Mouse (Mus musculus) stomach, embryonic 15.5 days (tissue): ENCODE measurements around the gene Abhd12. TPM values are rescaled to one million over a fixed set of nuclear protein-coding genes. Genes with fewer than 3 reads are reported as not detected.
A peak's percentile ranks its signal among the peaks of the same experiment; 100 is the strongest.
"Not testable (repeated sequence)": the region's sequence is repeated elsewhere in the genome, so short reads cannot be mapped to it uniquely, and the experiment has no call there.

Source experiments
- ATAC-seq: fragments of 200-750 bp; cut with Nextera tagmentation; 2 replicates; pipeline ENCODE4 v1.8.0; 2017; ENCODE audit warnings: low read depth, moderate number of reproducible peaks, moderate TSS enrichment; ENCODE audit not compliant: insufficient read depth, low FRiP score
- H3K27ac ChIP-seq: fragments of 300-500 bp; sonication (generic); 2 replicates; pipeline ENCODE4 v1.5.1; 2015; ENCODE audit warnings: mild to moderate bottlenecking, inconsistent platforms
- H3K27me3 ChIP-seq: fragments of 300-500 bp; sonication (generic); replicated peaks from 2 replicates; pipeline ENCODE4 v1.6.1; 2015; ENCODE audit warnings: inconsistent platforms
- H3K36me3 ChIP-seq: fragments of 300-500 bp; sonication (generic); 2 replicates; pipeline ENCODE4 v1.6.1; 2015; ENCODE audit warnings: inconsistent platforms
- H3K4me1 ChIP-seq: fragments of 300-500 bp; sonication (generic); 2 replicates; pipeline ENCODE4 v1.6.1; 2015; ENCODE audit warnings: inconsistent platforms
- H3K4me2 ChIP-seq: fragments of 300-500 bp; sonication (generic); 2 replicates; pipeline ENCODE4 v1.6.1; 2015; ENCODE audit warnings: mild to moderate bottlenecking, inconsistent platforms
- H3K4me3 ChIP-seq: fragments of 300-500 bp; sonication (generic); replicated peaks from 2 replicates; pipeline ENCODE4 v1.5.1; 2015; ENCODE audit warnings: inconsistent platforms
- H3K9ac ChIP-seq: fragments of 300-500 bp; sonication (generic); 2 replicates; pipeline ENCODE4 v1.6.1; 2015; ENCODE audit warnings: inconsistent platforms
- H3K9me3 ChIP-seq: fragments of 300-500 bp; sonication (generic); 2 replicates; pipeline ENCODE4 v1.6.1; 2016; ENCODE audit warnings: inconsistent platforms
- WGBS: fragments of 180-500 bp; shearing (Covaris S2); methylation state at CpG from one replicate; pipeline ENCODE4 v1.1.7; 2015; 5-methylcytosine and 5-hydroxymethylcytosine counted together
- polyA plus RNA-seq: library from polyadenylated mRNA; unstranded; fragments of >200 nt; fragmentation: Nextera tagmentation; extraction: Ambion mirVana; gene quantifications from 2 replicates; pipeline ENCODE4 v1.2.1, GENCODE M21; 2015

Gene Abhd12
- polyA plus RNA-seq, 1 experiment from 2014 or later: 58.3 TPM

GRCm38 (mm10) chr2:150908881-150909280 is 4.3 kb upstream of the Abhd12 start:
- WGBS: 39% methylated on average over 6 of the region's 6 CpGs
- peak overlapping the region; percentile 74 for H3K4me2 ChIP-seq
- not testable (repeated sequence) for H3K4me1 ChIP-seq, H3K36me3 ChIP-seq, H3K4me3 ChIP-seq, H3K9ac ChIP-seq, H3K27ac ChIP-seq, ATAC-seq, H3K27me3 ChIP-seq, H3K9me3 ChIP-seq

DNA sequence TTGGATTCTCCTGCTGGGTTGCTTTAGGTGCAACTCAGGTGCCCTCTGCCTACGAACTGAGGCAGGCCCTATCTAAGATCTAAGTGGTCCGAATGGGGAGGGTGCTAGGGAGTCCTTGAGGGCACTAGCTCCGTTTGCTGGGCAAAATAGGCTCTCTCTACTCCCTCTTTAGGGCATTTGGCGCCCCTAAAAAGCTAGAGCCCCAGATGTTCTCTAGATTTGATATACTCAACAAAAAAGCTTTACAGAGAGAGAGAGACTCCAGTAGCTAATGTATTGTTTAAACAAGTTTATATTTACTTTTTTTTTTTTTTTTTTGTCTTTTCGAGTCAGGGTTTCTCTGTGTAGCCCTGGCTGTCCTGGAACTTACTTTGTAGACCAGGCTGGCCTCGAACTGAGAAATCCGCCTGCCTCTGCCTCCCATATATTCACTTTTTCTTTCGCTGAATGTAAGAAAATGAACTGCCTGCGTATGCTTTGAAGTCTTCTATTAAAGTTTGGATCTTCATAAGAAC is 452 bp upstream of the Abhd12 start, which contains the start of gene Gins1:
Gene Gins1 (plus strand): TSS at position 465 of the 515 bp plus-strand sequence.
- no peaks in the 10 kb centered on the region for H3K9me3 ChIP-seq
- H3K4me3 ChIP-seq: peak within 1 kb of the TSS; percentile 94
- H3K27ac ChIP-seq: peak within 1 kb of the TSS; percentile 91
- peak within 1 kb of the TSS; percentile 82 for H3K9ac ChIP-seq
- no peaks in the 10 kb centered on the region for H3K36me3 ChIP-seq
- 39% methylated on average over 9 of the region's 9 CpGs for WGBS
- ATAC-seq: no peak
- H3K27me3 ChIP-seq: no peaks in the 10 kb centered on the region
- H3K4me2 ChIP-seq: peak within 1 kb of the TSS; percentile 94
- 0 out of 2 replicates have a peak, but pooled peaks cover 6% of the 10 kb centered on the region for H3K4me1 ChIP-seq

DNA sequence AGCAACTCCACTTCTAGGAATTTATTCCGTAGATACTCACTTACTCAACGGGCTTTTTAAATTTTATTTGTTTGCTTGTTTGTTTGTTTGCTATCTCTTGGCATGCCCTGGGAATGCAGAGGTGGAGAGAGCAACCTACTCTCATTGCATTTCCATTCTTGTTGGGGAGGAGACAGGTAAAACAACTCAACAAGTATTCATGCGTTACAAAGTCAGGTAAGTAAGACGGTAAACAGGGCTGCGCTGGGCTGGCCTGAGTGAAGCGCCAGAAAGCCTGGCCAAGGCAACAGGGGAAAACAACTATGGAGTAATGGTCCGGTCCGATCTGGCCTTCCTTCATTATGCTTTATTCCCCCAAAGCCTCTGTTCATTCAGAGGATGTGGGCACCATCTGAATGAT is 2.2 kb downstream of the Abhd12 start:
- Histone ChIP-seq H3K9me3 (no peaks in the 10 kb centered on the region), H3K4me3 (no peak overlapping the region), H3K27ac (no peak overlapping the region), H3K4me1 (0 out of 2 replicates have a peak, but pooled peaks cover 6% of the 10 kb centered on the region), H3K36me3 (no peaks in the 10 kb centered on the region), H3K27me3 (no peaks in the 10 kb centered on the region), H3K9ac (no peak overlapping the region), H3K4me2 (no peak overlapping the region)
- 82% methylated on average over 8 of the region's 8 CpGs for WGBS
- ATAC-seq: no peak

GRCm38 (mm10) chr2:150900341-150900740 is 4.2 kb downstream of the Abhd12 start:
- Histone ChIP-seq H3K9me3 (no peaks in the 10 kb centered on the region), H3K4me1 (0 out of 2 replicates have a peak, but pooled peaks cover 6% of the 10 kb centered on the region), H3K9ac (no peak overlapping the region), H3K4me2 (no peak overlapping the region), H3K36me3 (no peaks in the 10 kb centered on the region), H3K27me3 (no peaks in the 10 kb centered on the region), H3K27ac (no peak overlapping the region), H3K4me3 (no peak overlapping the region)
- no peak for ATAC-seq
- 90% methylated on average over 6 of the region's 6 CpGs for WGBS

DNA sequence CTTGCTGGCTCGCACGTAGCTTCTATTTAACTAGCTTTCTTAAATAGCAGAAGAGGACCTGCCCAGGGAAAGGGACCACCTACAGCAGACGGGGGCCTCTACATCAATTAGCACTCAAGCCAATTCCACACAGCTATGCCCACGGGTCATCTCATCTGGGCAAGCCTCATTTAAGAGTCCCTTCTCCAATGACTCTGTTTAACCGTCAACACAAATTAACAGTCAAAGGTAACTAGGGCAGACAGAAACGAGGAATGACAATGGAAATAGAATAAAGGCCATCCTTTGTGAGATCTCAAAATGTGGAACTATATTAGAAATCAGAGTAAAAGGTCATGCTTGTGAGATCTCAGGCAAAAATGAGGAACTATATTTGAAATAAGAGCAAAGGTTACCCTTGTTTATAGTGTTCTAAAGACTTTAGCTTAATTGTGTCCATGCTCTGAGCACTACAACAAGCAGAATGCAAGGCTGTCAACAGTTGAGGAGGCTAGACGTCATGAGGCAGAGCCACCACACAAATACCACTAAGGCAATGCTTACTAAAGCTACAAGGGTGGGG is 8.8 kb downstream of the Abhd12 start:
- no peak overlapping the region for H3K4me2 ChIP-seq
- H3K27me3 ChIP-seq: no peaks in the 10 kb centered on the region
- WGBS: 88% methylated on average over 7 of the region's 7 CpGs
- no peaks in the 10 kb centered on the region for H3K36me3 ChIP-seq
- H3K4me3 ChIP-seq: no peak overlapping the region
- H3K9me3 ChIP-seq: no peaks in the 10 kb centered on the region
- no peak overlapping the region for H3K27ac ChIP-seq
- H3K4me1 ChIP-seq: no peaks in the 10 kb centered on the region
- H3K9ac ChIP-seq: no peak overlapping the region
- ATAC-seq: no peak

DNA sequence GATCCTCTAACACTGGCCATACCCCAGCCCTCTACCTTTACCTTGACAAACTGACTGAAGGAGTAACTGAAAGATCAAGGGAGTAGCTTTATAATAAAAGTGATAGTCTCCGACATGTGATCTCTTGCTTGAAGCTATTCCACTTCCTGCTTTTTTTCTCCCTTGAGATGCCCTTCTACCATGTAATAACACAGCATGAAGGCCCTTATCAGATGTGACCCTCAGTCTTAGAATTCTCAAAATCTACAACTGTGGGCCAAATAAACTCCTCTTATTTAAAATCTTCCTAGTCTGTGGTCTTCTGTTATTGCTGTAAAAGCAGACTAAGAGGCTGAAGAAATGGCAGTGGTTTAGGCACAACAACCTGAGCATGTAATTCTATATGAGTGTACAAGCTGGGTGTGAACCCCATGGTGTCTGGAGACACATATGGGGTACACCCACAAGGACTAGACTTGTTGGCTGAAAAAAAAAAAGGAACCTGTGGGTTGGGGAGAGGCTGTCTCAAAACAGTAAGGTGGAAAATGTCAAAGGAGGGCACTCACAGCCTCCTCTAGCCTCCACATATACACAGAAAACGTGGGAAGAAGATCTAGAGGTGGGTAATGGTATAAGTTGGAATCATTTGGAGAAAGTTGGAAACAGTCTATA is 9.8 kb downstream of the Abhd12 start:
- Histone ChIP-seq H3K27ac (no peak overlapping the region), H3K36me3 (no peaks in the 10 kb centered on the region), H3K4me2 (no peak overlapping the region), H3K9me3 (no peaks in the 10 kb centered on the region), H3K4me1 (no peaks in the 10 kb centered on the region), H3K27me3 (no peaks in the 10 kb centered on the region), H3K9ac (no peak overlapping the region), H3K4me3 (no peak overlapping the region)
- ATAC-seq: no peak
- WGBS: 86% methylated on average over 2 of the region's 2 CpGs

DNA sequence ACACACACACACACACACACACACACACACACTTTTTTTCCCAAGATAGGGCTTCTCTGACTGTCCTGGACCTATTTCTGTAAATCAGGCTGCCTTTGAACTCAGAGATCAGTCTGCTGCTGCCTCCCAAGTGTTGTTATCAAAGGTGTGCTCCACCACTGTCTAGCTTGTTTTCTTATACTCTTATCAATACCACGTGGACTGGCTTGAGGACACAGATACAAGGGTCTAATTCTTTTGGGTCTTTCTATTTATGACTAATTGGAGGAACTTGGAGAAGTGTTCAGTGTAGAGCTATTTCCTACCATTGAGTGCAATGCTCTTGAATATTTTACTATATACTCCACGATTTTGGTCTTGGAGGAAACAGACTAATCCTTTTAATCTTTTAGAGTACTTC is 17.2 kb downstream of the Abhd12 start:
- Histone ChIP-seq H3K9ac (no peak overlapping the region), H3K9me3 (no peaks in the 10 kb centered on the region), H3K27ac (no peak overlapping the region), H3K27me3 (no peaks in the 10 kb centered on the region), H3K4me2 (no peak overlapping the region), H3K36me3 (no peaks in the 10 kb centered on the region), H3K4me1 (no peaks in the 10 kb centered on the region), H3K4me3 (no peak overlapping the region)
- ATAC-seq: no peak
- WGBS: 67% methylated on average over 2 of the region's 2 CpGs

DNA sequence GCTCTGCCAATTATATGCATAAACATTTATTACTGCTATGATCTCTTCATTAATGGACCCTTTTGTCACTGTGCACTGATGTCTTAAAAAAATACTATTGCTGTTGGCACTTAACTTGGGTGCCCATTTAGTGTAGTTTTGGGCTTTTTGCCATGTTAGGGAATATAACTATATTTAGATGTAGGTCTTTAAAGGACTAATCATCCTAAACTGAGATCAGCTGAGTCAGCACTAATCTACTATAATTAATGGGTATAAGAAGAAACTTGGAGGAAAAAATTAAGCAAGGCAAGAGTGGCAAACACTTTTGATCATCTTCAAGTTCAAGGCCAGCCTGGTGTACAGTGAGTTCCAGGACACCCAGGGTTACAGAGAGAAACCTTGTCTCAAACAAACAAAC is 18.2 kb downstream of the Abhd12 start:
- no peak for ATAC-seq
- Histone ChIP-seq H3K27ac (no peak overlapping the region), H3K36me3 (no peaks in the 10 kb centered on the region)

GRCm38 (mm10) chr2:150885814-150886213 is 18.7 kb downstream of the Abhd12 start:
- no peak overlapping the region for H3K9ac ChIP-seq
- H3K9me3 ChIP-seq: no peaks in the 10 kb centered on the region
- WGBS: 54% methylated on average over 1 of the region's 1 CpGs
- no peaks in the 10 kb centered on the region for H3K27me3 ChIP-seq
- no peaks in the 10 kb centered on the region for H3K36me3 ChIP-seq
- ATAC-seq: no peak
- no peak overlapping the region for H3K4me2 ChIP-seq
- H3K4me1 ChIP-seq: no peaks in the 10 kb centered on the region
- no peak overlapping the region for H3K27ac ChIP-seq
- no peak overlapping the region for H3K4me3 ChIP-seq

More for the DNA sequence above, 18.2 kb downstream of the Abhd12 start:
- no peaks in the 10 kb centered on the region for H3K4me1 ChIP-seq
- H3K9me3 ChIP-seq: no peaks in the 10 kb centered on the region
- H3K4me2 ChIP-seq: no peak overlapping the region
- no peak overlapping the region for H3K4me3 ChIP-seq
- H3K9ac ChIP-seq: no peak overlapping the region
- H3K27me3 ChIP-seq: no peaks in the 10 kb centered on the region

DNA sequence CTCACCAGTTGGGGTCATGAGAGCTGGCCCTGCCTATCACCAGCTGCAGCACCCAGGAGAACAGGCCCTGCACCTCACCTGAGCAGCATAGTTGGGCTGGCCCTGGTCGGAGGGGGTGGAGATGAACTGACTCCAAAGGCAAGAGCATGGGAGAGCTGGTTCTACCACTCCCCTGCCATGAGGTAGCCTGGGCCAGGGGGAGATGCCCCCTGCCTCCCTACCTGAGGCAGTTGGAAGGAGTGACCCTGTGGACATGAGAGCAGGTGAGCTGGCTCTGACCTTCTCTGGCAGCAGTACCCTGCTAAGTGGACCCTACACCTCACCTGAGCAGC is 19.8 kb downstream of the Abhd12 start:
- Histone ChIP-seq H3K4me2 (no peak overlapping the region), H3K4me3 (no peak overlapping the region), H3K36me3 (no peaks in the 10 kb centered on the region), H3K9me3 (no peaks in the 10 kb centered on the region), H3K4me1 (no peaks in the 10 kb centered on the region), H3K9ac (no peak overlapping the region), H3K27ac (no peak overlapping the region), H3K27me3 (no peaks in the 10 kb centered on the region)
- 76% methylated on average over 1 of the region's 1 CpGs for WGBS
- ATAC-seq: peak; percentile 53

- H3K27me3 ChIP-seq: no peaks in the 10 kb centered on the region
- ATAC-seq: no peak
- no peak overlapping the region for H3K9ac ChIP-seq
- no peak overlapping the region for H3K4me3 ChIP-seq
- no peak overlapping the region for H3K27ac ChIP-seq
- no peak overlapping the region for H3K4me2 ChIP-seq
- no peaks in the 10 kb centered on the region for H3K4me1 ChIP-seq
- WGBS: 86% methylated on average over 8 of the region's 8 CpGs
- no peaks in the 10 kb centered on the region for H3K9me3 ChIP-seq
- H3K36me3 ChIP-seq: no peaks in the 10 kb centered on the region
Measured at GRCm38 (mm10) chr2:150884075-150884778, 20.3 kb downstream of the Abhd12 start.

DNA sequence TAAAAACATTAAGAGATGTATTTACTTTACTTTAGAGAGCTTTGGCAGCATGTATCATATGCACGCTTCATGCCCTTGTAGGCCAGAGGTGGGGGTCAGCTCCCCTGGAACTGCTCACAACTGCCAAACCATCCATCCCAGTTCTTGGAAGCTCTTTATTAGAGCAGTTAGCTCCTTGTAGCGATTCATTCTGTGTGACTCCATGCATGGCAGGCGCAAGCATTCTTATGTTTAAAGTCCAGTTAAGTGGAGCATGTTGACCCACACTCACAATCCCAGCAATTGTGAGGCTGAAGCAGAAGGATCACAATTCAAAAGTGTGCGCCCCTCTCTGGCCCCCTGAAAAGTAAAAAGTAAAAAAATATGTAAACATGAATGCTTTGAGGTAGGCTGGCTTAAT is 27.0 kb downstream of the Abhd12 start:
- no peak overlapping the region for H3K27ac ChIP-seq
- no peak overlapping the region for H3K9ac ChIP-seq
- no peak for ATAC-seq
- H3K9me3 ChIP-seq: no peaks in the 10 kb centered on the region
- no peak overlapping the region for H3K4me3 ChIP-seq
- H3K27me3 ChIP-seq: no peaks in the 10 kb centered on the region
- H3K4me1 ChIP-seq: no peaks in the 10 kb centered on the region
- H3K4me2 ChIP-seq: no peak overlapping the region
- H3K36me3 ChIP-seq: no peaks in the 10 kb centered on the region
- WGBS: 91% methylated on average over 4 of the region's 4 CpGs
